Mouse (Mus musculus) MEL (cell line): ENCODE measurements around the gene Rcor1. TPM values are rescaled to one million over a fixed set of nuclear protein-coding genes. Genes with fewer than 3 reads are reported as not detected.

Experiments used
- DNase-seq: peaks from one replicate; pipeline ENCODE4 v3.0.0; 2011; ENCODE audit warnings: low read depth, low spot score
- H3K27ac ChIP-seq: 2 replicates; pipeline ENCODE4 v1.5.1; 2012; ENCODE audit warnings: low read depth, mild to moderate bottlenecking, control low read depth, low read length, moderate library complexity; ENCODE audit not compliant: control insufficient read depth
- H3K27me3 ChIP-seq, 2 experiments: fragments of 150-350 bp in 1 of 2; sonication (generic) in 1 of 2; 2 replicates each; pipeline ENCODE4 v1.6.1; 2012; ENCODE audit warnings: low read length in 2 of 2, mild to moderate bottlenecking in 2 of 2, improper control_type of control experiment in 1 of 2, moderate library complexity in 1 of 2; ENCODE audit not compliant: insufficient read depth in 2 of 2, control insufficient read depth in 1 of 2
- H3K36me3 ChIP-seq, 2 experiments: 2 replicates each; pipeline ENCODE4 v1.6.1; 2012 to 2014; ENCODE audit warnings: low read length in 2 of 2, improper control_type of control experiment in 1 of 2, inconsistent platforms in 1 of 2, mild to moderate bottlenecking in 1 of 2; ENCODE audit not compliant: insufficient read depth in 2 of 2, control insufficient read depth in 1 of 2
- H3K4me1 ChIP-seq, 2 experiments: fragments of 150-350 bp in 1 of 2; sonication (generic) in 1 of 2; 2 replicates each; pipeline ENCODE4 v1.6.1; 2012; ENCODE audit warnings: low read length in 2 of 2, improper control_type of control experiment in 1 of 2, mild to moderate bottlenecking in 1 of 2; ENCODE audit not compliant: insufficient read depth in 2 of 2, control insufficient read depth in 1 of 2
- H3K4me3 ChIP-seq, 2 experiments: fragments of 150-350 bp in 1 of 2; sonication (generic) in 1 of 2; 2 replicates each; pipeline ENCODE4 v1.5.1; 2012; ENCODE audit warnings: low read depth in 2 of 2, low read length in 2 of 2, mild to moderate bottlenecking in 2 of 2, moderate library complexity in 2 of 2, control low read depth in 1 of 2, improper control_type of control experiment in 1 of 2; ENCODE audit not compliant: control insufficient read depth in 1 of 2, insufficient read depth in 1 of 2
- H3K79me2 ChIP-seq: 2 replicates; pipeline ENCODE4 v1.6.1; 2012; ENCODE audit warnings: mild to moderate bottlenecking, low read length, moderate library complexity; ENCODE audit not compliant: control insufficient read depth, poor library complexity, insufficient read depth
- H3K9ac ChIP-seq: 2 replicates; pipeline ENCODE4 v1.6.1; 2012; ENCODE audit warnings: low read depth, mild to moderate bottlenecking, control low read depth, low read length, moderate library complexity; ENCODE audit not compliant: control insufficient read depth, poor library complexity, severe bottlenecking
- H3K9me3 ChIP-seq: fragments of 150-350 bp; sonication (generic); replicated peaks from 2 replicates; pipeline ENCODE4 v1.6.1; 2012; ENCODE audit warnings: mild to moderate bottlenecking, low read length, improper control_type of control experiment, moderate library complexity; ENCODE audit not compliant: insufficient read depth
- BHLHE40 ChIP-seq: IDR thresholded peaks from 2 replicates; pipeline ENCODE4 v1.6.1; 2012; ENCODE audit warnings: low read depth, mild to moderate bottlenecking, inconsistent platforms, low read length, improper control_type of control experiment, borderline replicate concordance
- CHD1 ChIP-seq: IDR thresholded peaks from 2 replicates; pipeline ENCODE4 v1.6.1; 2012; ENCODE audit warnings: low read depth, mild to moderate bottlenecking, inconsistent platforms, low read length, improper control_type of control experiment
- E2F4 ChIP-seq: IDR thresholded peaks from 2 replicates; pipeline ENCODE4 v1.6.1; 2011; ENCODE audit warnings: low read depth, low read length, improper control_type of control experiment, borderline replicate concordance
- ELF1 ChIP-seq: IDR thresholded peaks from 2 replicates; pipeline ENCODE4 v1.6.1; 2014; ENCODE audit warnings: low read depth, mild to moderate bottlenecking, inconsistent platforms, low read length, improper control_type of control experiment, moderate library complexity
- EP300 ChIP-seq, 2 experiments: IDR thresholded peaks; 2 replicates each; pipeline ENCODE4 v1.6.1; 2011; ENCODE audit warnings: improper control_type of control experiment in 2 of 2, low read length in 2 of 2, low read depth in 1 of 2, mild to moderate bottlenecking in 1 of 2
- GABPA ChIP-seq: IDR thresholded peaks from 2 replicates; pipeline ENCODE4 v1.6.1; 2012; ENCODE audit warnings: low read depth, mild to moderate bottlenecking, inconsistent platforms, low read length, improper control_type of control experiment, moderate library complexity
- GATA1 ChIP-seq: IDR thresholded peaks from 2 replicates; pipeline ENCODE4 v1.6.1; 2011; ENCODE audit warnings: low read depth, low read length, improper control_type of control experiment
- HCFC1 ChIP-seq: IDR thresholded peaks from 2 replicates; pipeline ENCODE4 v1.6.1; 2012; ENCODE audit warnings: low read depth, mild to moderate bottlenecking, inconsistent platforms, low read length, improper control_type of control experiment, moderate library complexity
- MAFK ChIP-seq: IDR thresholded peaks from 2 replicates; pipeline ENCODE4 v1.6.1; 2011; ENCODE audit warnings: low read depth, mild to moderate bottlenecking, low read length, improper control_type of control experiment, borderline replicate concordance
- MAZ ChIP-seq: IDR thresholded peaks from 2 replicates; pipeline ENCODE4 v1.6.1; 2012; ENCODE audit warnings: low read depth, mild to moderate bottlenecking, inconsistent platforms, low read length, improper control_type of control experiment
- MYB ChIP-seq: IDR thresholded peaks from 2 replicates; pipeline ENCODE4 v1.6.1; 2011; ENCODE audit warnings: mild to moderate bottlenecking, low read depth, low read length, improper control_type of control experiment
- NELFE ChIP-seq: IDR thresholded peaks from 2 replicates; pipeline ENCODE4 v1.6.1; 2011; ENCODE audit warnings: low read depth, low read length, improper control_type of control experiment
- NRF1 ChIP-seq: IDR thresholded peaks from 2 replicates; pipeline ENCODE4 v1.6.1; 2014; ENCODE audit warnings: low read depth, mild to moderate bottlenecking, inconsistent platforms, low read length, improper control_type of control experiment, moderate library complexity; ENCODE audit not compliant: poor library complexity, insufficient read depth, severe bottlenecking
- POLR2AphosphoS2 ChIP-seq: IDR thresholded peaks from 2 replicates; pipeline ENCODE4 v1.6.1; 2011; ENCODE audit warnings: low read length, improper control_type of control experiment
- POLR2AphosphoS5 ChIP-seq: IDR thresholded peaks from 2 replicates; pipeline ENCODE4 v1.6.1; 2012; ENCODE audit warnings: low read depth, borderline replicate concordance, mild to moderate bottlenecking, inconsistent platforms, low read length, moderate library complexity, mixed read lengths
- RAD21 ChIP-seq: IDR thresholded peaks from 2 replicates; pipeline ENCODE4 v1.6.1; 2011; ENCODE audit warnings: mild to moderate bottlenecking, low read depth, low read length, improper control_type of control experiment
- SMC3 ChIP-seq: IDR thresholded peaks from 2 replicates; pipeline ENCODE4 v1.6.1; 2011; ENCODE audit warnings: low read depth, low read length, improper control_type of control experiment
- TAL1 ChIP-seq: IDR thresholded peaks from 2 replicates; pipeline ENCODE4 v1.6.1; 2012; ENCODE audit warnings: mild to moderate bottlenecking, inconsistent platforms, low read length, moderate library complexity, mixed read lengths
- TBP ChIP-seq: IDR thresholded peaks from 2 replicates; pipeline ENCODE4 v1.8.0; 2011; ENCODE audit warnings: low read depth, low read length, improper control_type of control experiment
- USF1 ChIP-seq: IDR thresholded peaks from 2 replicates; pipeline ENCODE4 v1.6.1; 2014; ENCODE audit warnings: low read depth, mild to moderate bottlenecking, inconsistent platforms, low read length, improper control_type of control experiment, moderate library complexity
- USF2 ChIP-seq, 2 experiments: IDR thresholded peaks; 2 replicates each; pipeline ENCODE4 v1.6.1; 2011 to 2012; ENCODE audit warnings: improper control_type of control experiment in 2 of 2, low read length in 2 of 2, borderline replicate concordance in 1 of 2, inconsistent platforms in 1 of 2, low read depth in 1 of 2, mild to moderate bottlenecking in 1 of 2; ENCODE audit not compliant: insufficient read depth in 1 of 2
- ZMIZ1 ChIP-seq: IDR thresholded peaks from 2 replicates; pipeline ENCODE4 v1.6.1; 2012; ENCODE audit warnings: low read depth, mild to moderate bottlenecking, inconsistent platforms, low read length, improper control_type of control experiment, moderate library complexity
- polyA plus RNA-seq, 2 experiments: library from polyadenylated mRNA; stranded (reverse) in 1 of 2; unstranded in 1 of 2; fragments of >175 nt in 1 of 2; fragments of >200 nt in 1 of 2; gene quantifications; 2 replicates each; pipeline versions ENCODE4 v1.2.1 to v1.2.4; 2012; ENCODE audit warnings: low replicate concordance in 2 of 2, low read depth in 1 of 2; ENCODE audit not compliant: insufficient read length in 2 of 2, insufficient read depth in 1 of 2, missing spikeins in 1 of 2
- total RNA-seq: library from RNA; depleted of rRNA; stranded (reverse); fragments of 300-350 nt; gene quantifications from 2 replicates; pipeline ENCODE4 v1.2.3, GENCODE M21; 2012

Rcor1 gene
- total and polyA plus RNA-seq, 3 experiments: 23.1 to 44.3 (median 37.1) TPM

DNA sequence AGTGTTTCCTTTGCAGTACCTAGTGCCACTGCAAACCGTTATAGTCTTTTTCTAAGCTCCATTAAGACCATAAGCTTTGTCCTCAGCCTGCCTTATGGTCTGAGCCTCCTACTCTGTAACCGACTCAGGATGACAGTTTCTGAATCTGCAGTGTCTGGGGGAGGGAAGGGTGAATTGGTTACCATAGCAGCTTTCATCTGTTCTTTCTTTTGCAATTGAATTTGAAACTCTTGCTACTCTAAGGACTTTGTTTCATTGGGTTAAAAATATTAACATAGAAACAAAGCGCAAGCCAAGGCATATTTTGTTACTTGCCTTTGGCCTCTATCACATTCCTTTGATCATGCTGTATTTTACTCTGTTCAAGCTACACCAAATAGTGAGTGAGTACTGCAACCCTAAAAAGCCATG is 49.6 kb downstream of the Rcor1 start (continued):
- no peak for TF ChIP-seq MAZ
- no peak for TF ChIP-seq NELFE

- no peaks in the 10 kb centered on the region for H3K27me3 ChIP-seq
- DNase-seq: no peak
- no peak overlapping the region for H3K9ac ChIP-seq
- H3K4me1 ChIP-seq: no peaks in the 10 kb centered on the region; a peak in 2 of 4 replicates
- no peak overlapping the region for H3K4me3 ChIP-seq
- TF ChIP-seq RAD21 (no peak), BHLHE40 (no peak), MYB (no peak), E2F4 (no peak), TBP (no peak), USF1 (no peak), POLR2AphosphoS2 (no peak), GABPA (no peak), EP300 (IDR thresholded peaks at IDR 0.05; ENCODE audit: low read depth in 1 of 2, low read length in 2 of 2) (no peak), HCFC1 (no peak), SMC3 (no peak), TAL1 (no peak), ZMIZ1 (no peak), POLR2AphosphoS5 (no peak), CHD1 (no peak), MAFK (no peak), GATA1 (no peak), NRF1 (no peak), USF2 (IDR thresholded peaks at IDR 0.05; ENCODE audit: borderline replicate concordance in 1 of 2, insufficient read depth in 1 of 2, low read depth in 1 of 2, low read length in 2 of 2) (no peak), ELF1 (no peak)
- no peaks in the 10 kb centered on the region for H3K9me3 ChIP-seq
- peaks cover 0 to 9% of the 10 kb centered on the region in 2 experiments; a peak in 2 of 4 replicates for H3K36me3 ChIP-seq
- H3K79me2 ChIP-seq: peaks cover 7% of the 10 kb centered on the region
- H3K27ac ChIP-seq: no peak overlapping the region
Measured at GRCm38 (mm10) chr12:111089145-111089544, 50.0 kb downstream of the Rcor1 start.
